Mouse (Mus musculus) forebrain, embryonic 15.5 days (tissue): ENCODE measurements around the gene Uso1. TPM values are rescaled to one million over a fixed set of nuclear protein-coding genes. Genes with fewer than 3 reads are reported as not detected.

ENCODE experiments used
- ATAC-seq: fragments of 200-750 bp; cut with Nextera tagmentation; replicated peaks from 2 replicates; pipeline ENCODE4 v1.8.0; 2017; ENCODE audit warnings: mild to moderate bottlenecking, moderate TSS enrichment, moderate library complexity
- H3K27ac ChIP-seq: fragments of 300-500 bp; sonication (generic); replicated peaks from 2 replicates; pipeline ENCODE4 v1.5.1; 2015; ENCODE audit warnings: mild to moderate bottlenecking, inconsistent platforms
- H3K27me3 ChIP-seq: fragments of 300-500 bp; sonication (generic); 2 replicates; pipeline ENCODE4 v1.6.1; 2015; ENCODE audit warnings: inconsistent platforms
- H3K36me3 ChIP-seq: fragments of 300-500 bp; sonication (generic); 2 replicates; pipeline ENCODE4 v1.6.1; 2015; ENCODE audit warnings: mild to moderate bottlenecking, inconsistent platforms
- H3K4me1 ChIP-seq: fragments of 300-500 bp; sonication (generic); 2 replicates; pipeline ENCODE4 v1.6.1; 2015; ENCODE audit warnings: inconsistent platforms
- H3K4me2 ChIP-seq: fragments of 300-500 bp; sonication (generic); replicated peaks from 2 replicates; pipeline ENCODE4 v1.6.1; 2015; ENCODE audit warnings: mild to moderate bottlenecking, inconsistent platforms
- H3K4me3 ChIP-seq: fragments of 300-500 bp; sonication (generic); 2 replicates; pipeline ENCODE4 v1.5.1; 2015; ENCODE audit warnings: mild to moderate bottlenecking, inconsistent platforms
- H3K9ac ChIP-seq: fragments of 300-500 bp; sonication (generic); replicated peaks from 2 replicates; pipeline ENCODE4 v1.6.1; 2015; ENCODE audit warnings: mild to moderate bottlenecking, inconsistent platforms
- H3K9me3 ChIP-seq: fragments of 300-500 bp; sonication (generic); 2 replicates; pipeline ENCODE4 v1.6.1; 2016; ENCODE audit warnings: inconsistent platforms
- WGBS: fragments of 180-500 bp; shearing (Covaris S2); methylation state at CpG from one replicate; pipeline ENCODE4 v1.1.7; 2015; ENCODE audit warnings: mixed read lengths; 5-methylcytosine and 5-hydroxymethylcytosine counted together
- polyA plus RNA-seq: library from polyadenylated mRNA; unstranded; fragments of >200 nt; fragmentation: Nextera tagmentation; extraction: Ambion mirVana; gene quantifications from 2 replicates; pipeline ENCODE4 v1.2.1, GENCODE M21; 2015

The Uso1 gene
- polyA plus RNA-seq, 1 experiment from 2014 or later = 45.8 TPM

GRCm38 (mm10) chr5:92205706-92206105 is 68.0 kb downstream of the Uso1 start:
- Histone ChIP-seq H3K27me3 (no peaks in the 10 kb centered on the region), H3K4me2 (no peak overlapping the region), H3K36me3 (peaks cover 46% of the 10 kb centered on the region), H3K27ac (no peak overlapping the region), H3K4me3 (no peak overlapping the region), H3K4me1 (no peaks in the 10 kb centered on the region), H3K9me3 (no peaks in the 10 kb centered on the region), H3K9ac (no peak overlapping the region)
- ATAC-seq = no peak
- 96% methylated on average over 5 of the region's 5 CpGs for WGBS

GRCm38 (mm10) chr5:92206121-92206520 is 68.4 kb downstream of the Uso1 start:
- Histone ChIP-seq H3K9ac (no peak overlapping the region), H3K27me3 (no peaks in the 10 kb centered on the region), H3K27ac (no peak overlapping the region), H3K4me2 (no peak overlapping the region), H3K36me3 (peaks cover 42% of the 10 kb centered on the region), H3K9me3 (no peaks in the 10 kb centered on the region), H3K4me3 (no peak overlapping the region), H3K4me1 (no peaks in the 10 kb centered on the region)
- WGBS = 95% methylated on average over 6 of the region's 6 CpGs
- ATAC-seq = no peak

- Histone ChIP-seq H3K9ac (no peak overlapping the region), H3K9me3 (no peaks in the 10 kb centered on the region), H3K4me2 (no peak overlapping the region), H3K27me3 (no peaks in the 10 kb centered on the region), H3K27ac (no peak overlapping the region), H3K4me1 (no peaks in the 10 kb centered on the region), H3K36me3 (peaks cover 6% of the 10 kb centered on the region; the same call in 1 of the 2 replicates), H3K4me3 (no peak overlapping the region)
- no peak for ATAC-seq
- WGBS = 77% methylated on average over 8 of the region's 8 CpGs
Measured at GRCm38 (mm10) chr5:92210205-92210604, 72.5 kb downstream of the Uso1 start.

- 94% methylated on average over 4 of the region's 4 CpGs for WGBS
- Histone ChIP-seq H3K27ac (no peak overlapping the region), H3K4me3 (no peak overlapping the region), H3K4me2 (no peak overlapping the region), H3K9ac (no peak overlapping the region), H3K27me3 (no peaks in the 10 kb centered on the region), H3K4me1 (no peaks in the 10 kb centered on the region), H3K9me3 (no peaks in the 10 kb centered on the region), H3K36me3 (no peaks in the 10 kb centered on the region)
- ATAC-seq = no peak
Measured at GRCm38 (mm10) chr5:92212231-92212630, 74.5 kb downstream of the Uso1 start.

GRCm38 (mm10) chr5:92215308-92215707 is 77.6 kb downstream of the Uso1 start, which contains the start of gene U90926:
U90926 (minus strand) TSS chr5:92215408.
- WGBS = 95% methylated on average over 4 of the region's 4 CpGs
- Histone ChIP-seq H3K4me2 (no peak within 1 kb of the TSS), H3K4me3 (no peak within 1 kb of the TSS), H3K9ac (no peak within 1 kb of the TSS), H3K9me3 (no peaks in the 10 kb centered on the region), H3K27ac (no peak within 1 kb of the TSS), H3K36me3 (no peaks in the 10 kb centered on the region), H3K27me3 (no peaks in the 10 kb centered on the region), H3K4me1 (peaks cover 5% of the 10 kb centered on the region; the same call in 1 of the 2 replicates)
- no peak for ATAC-seq

GRCm38 (mm10) chr5:92218915-92219793 is 81.4 kb downstream of the Uso1 start:
- peak; percentile 87 for ATAC-seq
- H3K27ac ChIP-seq = no peak overlapping the region

GRCm38 (mm10) chr5:92219826-92220225 is 82.1 kb downstream of the Uso1 start:
- Histone ChIP-seq H3K4me3 (no peak overlapping the region), H3K27me3 (no peaks in the 10 kb centered on the region), H3K4me2 (no peak overlapping the region), H3K36me3 (no peaks in the 10 kb centered on the region), H3K9me3 (no peaks in the 10 kb centered on the region), H3K27ac (no peak overlapping the region), H3K9ac (no peak overlapping the region), H3K4me1 (peaks cover 5% of the 10 kb centered on the region; the same call in 1 of the 2 replicates)
- 59% methylated on average over 6 of the region's 6 CpGs for WGBS
- ATAC-seq = no peak

More at GRCm38 (mm10) chr5:92218915-92219793, 81.4 kb downstream of the Uso1 start:
- peaks cover 5% of the 10 kb centered on the region; the same call in 1 of the 2 replicates for H3K4me1 ChIP-seq
- no peaks in the 10 kb centered on the region for H3K9me3 ChIP-seq
- H3K27me3 ChIP-seq = no peaks in the 10 kb centered on the region
- H3K4me3 ChIP-seq = no peak overlapping the region
- 34% methylated on average over 17 of the region's 17 CpGs for WGBS
- no peak overlapping the region for H3K4me2 ChIP-seq
- no peaks in the 10 kb centered on the region for H3K36me3 ChIP-seq
- no peak overlapping the region for H3K9ac ChIP-seq

- Histone ChIP-seq H3K4me3 (no peak overlapping the region), H3K9ac (no peak overlapping the region), H3K4me1 (peaks cover 5% of the 10 kb centered on the region; the same call in 1 of the 2 replicates), H3K4me2 (no peak overlapping the region), H3K27me3 (no peaks in the 10 kb centered on the region), H3K27ac (no peak overlapping the region), H3K36me3 (no peaks in the 10 kb centered on the region), H3K9me3 (no peaks in the 10 kb centered on the region)
- WGBS = 92% methylated on average over 8 of the region's 8 CpGs
- no peak for ATAC-seq
Measured at GRCm38 (mm10) chr5:92220287-92220902, 82.7 kb downstream of the Uso1 start.

- no peaks in the 10 kb centered on the region for H3K9me3 ChIP-seq
- H3K27ac ChIP-seq = no peak overlapping the region
- H3K4me2 ChIP-seq = no peak overlapping the region
- H3K27me3 ChIP-seq = no peaks in the 10 kb centered on the region
- ATAC-seq = no peak
- no peaks in the 10 kb centered on the region for H3K4me1 ChIP-seq
- 89% methylated on average over 7 of the region's 7 CpGs for WGBS
- no peaks in the 10 kb centered on the region for H3K36me3 ChIP-seq
- no peak overlapping the region for H3K9ac ChIP-seq
- no peak overlapping the region for H3K4me3 ChIP-seq
Measured at GRCm38 (mm10) chr5:92227782-92228181, 90.0 kb downstream of the Uso1 start.

- H3K4me2 ChIP-seq = no peak overlapping the region
- no peaks in the 10 kb centered on the region for H3K4me1 ChIP-seq
- no peaks in the 10 kb centered on the region for H3K9me3 ChIP-seq
- no peak overlapping the region for H3K9ac ChIP-seq
- no peak overlapping the region for H3K4me3 ChIP-seq
- 38% methylated on average over 10 of the region's 10 CpGs for WGBS
- no peaks in the 10 kb centered on the region for H3K36me3 ChIP-seq
- ATAC-seq = no peak
- H3K27ac ChIP-seq = no peak overlapping the region
- H3K27me3 ChIP-seq = no peaks in the 10 kb centered on the region
Measured at GRCm38 (mm10) chr5:92228776-92229175, 91.0 kb downstream of the Uso1 start.

- Histone ChIP-seq H3K4me1 (no peaks in the 10 kb centered on the region), H3K4me2 (no peak overlapping the region), H3K27me3 (no peaks in the 10 kb centered on the region), H3K9ac (no peak overlapping the region), H3K36me3 (no peaks in the 10 kb centered on the region), H3K4me3 (no peak overlapping the region), H3K9me3 (no peaks in the 10 kb centered on the region), H3K27ac (no peak overlapping the region)
- no peak for ATAC-seq
- 92% methylated on average over 3 of the region's 3 CpGs for WGBS
Measured at GRCm38 (mm10) chr5:92229514-92229913, 91.8 kb downstream of the Uso1 start.

- ATAC-seq = no peak
- no peaks in the 10 kb centered on the region for H3K36me3 ChIP-seq
- 85% methylated on average over 11 of the region's 11 CpGs for WGBS
Measured at GRCm38 (mm10) chr5:92230306-92230705, 92.6 kb downstream of the Uso1 start.

More at GRCm38 (mm10) chr5:92230306-92230705, 92.6 kb downstream of the Uso1 start:
- Histone ChIP-seq H3K9ac (no peak overlapping the region), H3K4me2 (no peak overlapping the region), H3K9me3 (no peaks in the 10 kb centered on the region), H3K27me3 (no peaks in the 10 kb centered on the region), H3K4me1 (no peaks in the 10 kb centered on the region), H3K27ac (no peak overlapping the region), H3K4me3 (no peak overlapping the region)
